Mouse (Mus musculus) bone marrow macrophage, adult 2 months (primary cell): Measurements from ENCODE around the gene Foxn3.

Source experiments
- CTCF ChIP-seq: IDR thresholded peaks from 2 replicates; pipeline ENCODE4 v1.5.1; 2012; ENCODE audit warnings: low read depth, mild to moderate bottlenecking, low read length, moderate library complexity
- POLR2A ChIP-seq: IDR thresholded peaks from 2 replicates; pipeline ENCODE4 v1.6.1; 2012; ENCODE audit warnings: mild to moderate bottlenecking, low read depth, low read length, borderline replicate concordance

- TF ChIP-seq POLR2A (no peak), CTCF (no peak)
Observed at GRCm38 (mm10) chr12:99440022-99440421, 123.4 kb downstream of the Foxn3 start.
